In the genomic region with DNA sequence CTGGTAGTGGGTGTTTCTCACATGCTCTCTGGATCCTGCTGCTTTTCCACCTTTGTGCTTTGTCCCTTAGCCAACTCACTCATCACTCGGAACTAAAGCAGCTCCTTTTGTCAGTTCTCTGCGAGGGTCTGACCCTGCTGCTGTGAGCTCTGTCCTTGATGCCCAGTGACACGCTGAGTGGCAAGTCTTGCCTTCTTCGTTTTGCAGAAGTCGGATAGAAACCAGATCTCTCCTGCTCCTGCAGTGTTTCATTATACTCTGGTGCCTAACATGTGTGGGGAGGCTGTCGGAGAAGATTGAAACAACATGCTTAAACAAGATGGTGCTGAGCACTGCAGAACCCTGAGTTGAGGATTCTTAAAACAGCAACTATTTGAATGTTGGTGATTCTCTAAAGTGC, we compare ENCODE assay signal across 29 mouse cellular contexts.
DNase-seq lines count a peak whose midpoint lies in the region; ATAC-seq lines count a peak whose summit lies in the region.
"Had no signal": no experiment of that assay in that cellular context is flagged by ENCODE, and none has a peak within 500 bp of the region (broad histone marks: within the 10 kb centered on the region; RNA-seq: fewer than 3 reads in every experiment).

No protein-coding gene starts in this region.

- peak; percentile 35 for DNase-seq in embryo, embryonic 10 days (ENCODE audit: low spot score)
- DNase-seq in embryo, embryonic 9.5 days (ENCODE audit: extremely low spot score), result no peak
- DNase-seq in embryo, embryonic 10.5 days (ENCODE audit: low spot score), result peak; percentile 19
- peak; percentile 27 for DNase-seq in embryonic facial prominence, embryonic 14.5 days (ENCODE audit: low spot score)
- DNase-seq in testis, postnatal 10 days (ENCODE audit: low spot score), result no peak
- DNase-seq: adrenal gland, adult 2 months; adrenal gland, postnatal 36 days; cerebellum, adult 8-10 months; cerebellum, postnatal 25 days; gastrocnemius, postnatal 14 days; heart, adult 11 months; heart, postnatal 36 days; kidney, adult 18-20 months; layer of hippocampus, postnatal 36 days; left cerebral cortex, postnatal 4 days; liver, postnatal 0 days; lung, postnatal 36 days; retina, postnatal 1 day; right cerebral cortex, postnatal 14 days had no signal

- H3K27ac ChIP-seq in embryonic facial prominence, embryonic 14.5 days (replicated peaks; ENCODE audit: low read depth, low read length), result no peak overlapping the region
- no peak overlapping the region for H3K27ac ChIP-seq in limb, embryonic 13.5 days
- no peak overlapping the region for H3K27ac ChIP-seq in heart, embryonic 12.5 days (ENCODE audit: poor library complexity, severe bottlenecking)
- H3K27ac ChIP-seq: heart, embryonic 10.5 days; kidney, postnatal 0 days; liver, embryonic 12.5 days; midbrain, embryonic 12.5 days had no signal

- H3K27me3 ChIP-seq in embryonic facial prominence, embryonic 14.5 days (replicated peaks; ENCODE audit: control insufficient read depth, insufficient read depth, low read length), result no peaks in the 10 kb centered on the region
- H3K27me3 ChIP-seq in limb, embryonic 13.5 days, result no peaks in the 10 kb centered on the region
- H3K27me3 ChIP-seq in heart, embryonic 12.5 days (replicated peaks), result no peaks in the 10 kb centered on the region
- H3K27me3 ChIP-seq: CH12.LX; liver, embryonic 12.5 days; midbrain, embryonic 12.5 days had no signal

- no peak overlapping the region for H3K4me2 ChIP-seq in embryonic facial prominence, embryonic 14.5 days (ENCODE audit: low read depth, low read length)
- peak overlapping the region; percentile 23; the same call in 1 of the 2 replicates for H3K4me2 ChIP-seq in limb, embryonic 13.5 days (replicated peaks)
- H3K4me2 ChIP-seq in heart, embryonic 12.5 days, result no peak overlapping the region
- H3K4me2 ChIP-seq: liver, embryonic 12.5 days; midbrain, embryonic 12.5 days had no signal

- no peak for ATAC-seq in embryonic facial prominence, embryonic 14.5 days (ENCODE audit: low read depth)
- ATAC-seq in limb, embryonic 13.5 days (ENCODE audit: low FRiP score, low read depth), result no peak
- no peak for ATAC-seq in heart, embryonic 12.5 days (ENCODE audit: insufficient number of reproducible peaks, low FRiP score)
- ATAC-seq: activated CD4-positive, CD25-positive, alpha-beta regulatory T cell, adult 4 months; forebrain, embryonic 16.5 days; hindbrain, embryonic 16.5 days; liver, embryonic 12.5 days; liver, postnatal 0 days had no signal

- no peaks in the 10 kb centered on the region for H3K36me3 ChIP-seq in embryonic facial prominence, embryonic 14.5 days (ENCODE audit: control insufficient read depth, insufficient read depth, low read length)
- H3K36me3 ChIP-seq in limb, embryonic 13.5 days, result no peaks in the 10 kb centered on the region
- no peaks in the 10 kb centered on the region for H3K36me3 ChIP-seq in heart, embryonic 12.5 days
- H3K36me3 ChIP-seq: heart, embryonic 10.5 days; liver, embryonic 12.5 days; midbrain, embryonic 12.5 days had no signal

- H3K4me1 ChIP-seq in embryonic facial prominence, embryonic 14.5 days (ENCODE audit: control insufficient read depth, insufficient read depth, low read length), result no peaks in the 10 kb centered on the region
- H3K4me1 ChIP-seq in limb, embryonic 13.5 days, result peaks cover 16% of the 10 kb centered on the region
- H3K4me1 ChIP-seq in heart, embryonic 12.5 days (replicated peaks), result no peaks in the 10 kb centered on the region
- H3K4me1 ChIP-seq: heart, embryonic 10.5 days; liver, embryonic 12.5 days; midbrain, embryonic 12.5 days had no signal

- no peaks in the 10 kb centered on the region for H3K9me3 ChIP-seq in embryonic facial prominence, embryonic 14.5 days (ENCODE audit: control insufficient read depth, low read length)
- no peaks in the 10 kb centered on the region for H3K9me3 ChIP-seq in limb, embryonic 13.5 days
- no peaks in the 10 kb centered on the region for H3K9me3 ChIP-seq in heart, embryonic 12.5 days (replicated peaks)
- H3K9me3 ChIP-seq: heart, embryonic 10.5 days; liver, embryonic 12.5 days; midbrain, embryonic 12.5 days had no signal

- WGBS in embryonic facial prominence, embryonic 14.5 days, result 22% methylated on average over 6 of the region's 6 CpGs
- 17% methylated on average over 6 of the region's 6 CpGs for WGBS in limb, embryonic 13.5 days
- 38% methylated on average over 6 of the region's 6 CpGs for WGBS in heart, embryonic 12.5 days

- no peak overlapping the region for H3K4me3 ChIP-seq in embryonic facial prominence, embryonic 14.5 days (ENCODE audit: low read depth, low read length)
- no peak overlapping the region for H3K4me3 ChIP-seq in limb, embryonic 13.5 days
- no peak overlapping the region for H3K4me3 ChIP-seq in heart, embryonic 12.5 days
- H3K4me3 ChIP-seq: heart, embryonic 10.5 days; liver, embryonic 12.5 days; midbrain, embryonic 12.5 days had no signal

- no peak overlapping the region for H3K9ac ChIP-seq in embryonic facial prominence, embryonic 14.5 days (ENCODE audit: low read depth, low read length)
- H3K9ac ChIP-seq in limb, embryonic 13.5 days, result no peak overlapping the region
- H3K9ac ChIP-seq in heart, embryonic 12.5 days, result no peak overlapping the region
- H3K9ac ChIP-seq: liver, embryonic 12.5 days; liver, postnatal 0 days; midbrain, embryonic 12.5 days had no signal

Comparison
In these comparisons a context has a peak if more than half of its experiments do, and no peak if none do; other contexts are left out.
1. DNase-seq: peak in embryo, embryonic 10 days (single experiment), embryo, embryonic 10.5 days (single experiment) and embryonic facial prominence, embryonic 14.5 days (single experiment); none in embryo, embryonic 9.5 days (single experiment) and testis, postnatal 10 days (single experiment).